Mouse (Mus musculus): ENCODE measurements around the gene Nup107. TPM values are rescaled to one million over a fixed set of nuclear protein-coding genes. Genes with fewer than 3 reads are reported as not detected.

The Nup107 gene
- polyA plus RNA-seq (2016; fragmentation: Nextera tagmentation; extraction: Ambion mirVana): 73.3 and 77.5 TPM in 2 replicates

GRCm38 (mm10) chr10:117792141-117793091 lies at the start of gene Nup107:
Gene Nup107 (minus strand): TSS chr10:117792705.
- under 1% methylated on average over 75 of the region's 75 CpGs for WGBS
- H3K27ac ChIP-seq (replicated peaks): peak within 1 kb of the TSS; percentile 56; the same call in 1 of the 2 replicates

GRCm38 (mm10) chr10:117841765-117842164 lies 49.3 kb upstream of the Nup107 start:
- no peak overlapping the region for H3K9ac ChIP-seq (replicated peaks)
- no peaks in the 10 kb centered on the region for H3K36me3 ChIP-seq
- no peaks in the 10 kb centered on the region for H3K27me3 ChIP-seq
- WGBS: 93% methylated on average over 1 of the region's 1 CpGs
- no peak overlapping the region for H3K4me2 ChIP-seq (replicated peaks)
- ATAC-seq (ENCODE audit: low FRiP score, low read depth): no peak
- H3K4me3 ChIP-seq: no peak overlapping the region
- no peaks in the 10 kb centered on the region for H3K9me3 ChIP-seq
- peaks cover 16% of the 10 kb centered on the region for H3K4me1 ChIP-seq
- H3K27ac ChIP-seq (replicated peaks): no peak overlapping the region

More at GRCm38 (mm10) chr10:117792141-117793091, at the start of gene Nup107:
- Histone ChIP-seq H3K4me3 (peak within 1 kb of the TSS; percentile 87), H3K27me3 (no peaks in the 10 kb centered on the region), H3K9ac (replicated peaks) (peak within 1 kb of the TSS; percentile 68), H3K4me1 (peaks cover 20% of the 10 kb centered on the region), H3K9me3 (0 out of 2 replicates have a peak, but pooled peaks cover 4% of the 10 kb centered on the region), H3K4me2 (replicated peaks) (peak within 1 kb of the TSS; percentile 88), H3K36me3 (peaks cover 7% of the 10 kb centered on the region)
- peak; percentile 99 for ATAC-seq (ENCODE audit: low FRiP score, low read depth)

GRCm38 (mm10) chr10:117840431-117840995 lies 48.0 kb upstream of the Nup107 start:
- H3K4me2 ChIP-seq (replicated peaks): no peak overlapping the region
- no peaks in the 10 kb centered on the region for H3K27me3 ChIP-seq
- no peak overlapping the region for H3K9ac ChIP-seq (replicated peaks)
- peaks cover 11% of the 10 kb centered on the region for H3K4me1 ChIP-seq
- H3K9me3 ChIP-seq: no peaks in the 10 kb centered on the region
- 94% methylated on average over 5 of the region's 5 CpGs for WGBS
- no peak overlapping the region for H3K4me3 ChIP-seq
- no peak overlapping the region for H3K27ac ChIP-seq (replicated peaks)
- no peaks in the 10 kb centered on the region for H3K36me3 ChIP-seq
- ATAC-seq (ENCODE audit: low FRiP score, low read depth): no peak

- no peak overlapping the region for H3K4me2 ChIP-seq (replicated peaks)
- WGBS: 95% methylated on average over 3 of the region's 3 CpGs
- ATAC-seq (ENCODE audit: low FRiP score, low read depth): no peak
- no peaks in the 10 kb centered on the region for H3K27me3 ChIP-seq
- no peak overlapping the region for H3K4me3 ChIP-seq
- H3K9me3 ChIP-seq: no peaks in the 10 kb centered on the region
- H3K4me1 ChIP-seq: peaks cover 11% of the 10 kb centered on the region
- H3K27ac ChIP-seq (replicated peaks): no peak overlapping the region
- no peaks in the 10 kb centered on the region for H3K36me3 ChIP-seq
- H3K9ac ChIP-seq (replicated peaks): no peak overlapping the region
Measured at GRCm38 (mm10) chr10:117839737-117840136, 47.2 kb upstream of the Nup107 start.

- Histone ChIP-seq H3K9ac (replicated peaks) (no peak overlapping the region), H3K9me3 (no peaks in the 10 kb centered on the region), H3K27ac (replicated peaks) (no peak overlapping the region), H3K4me2 (replicated peaks) (no peak overlapping the region), H3K27me3 (no peaks in the 10 kb centered on the region), H3K4me3 (no peak overlapping the region), H3K36me3 (no peaks in the 10 kb centered on the region), H3K4me1 (peaks cover 4% of the 10 kb centered on the region)
- no peak for ATAC-seq (ENCODE audit: low FRiP score, low read depth)
- WGBS: 93% methylated on average over 3 of the region's 3 CpGs
Measured at GRCm38 (mm10) chr10:117838924-117839323, 46.4 kb upstream of the Nup107 start.

- 93% methylated on average over 2 of the region's 2 CpGs for WGBS
- no peak overlapping the region for H3K27ac ChIP-seq (replicated peaks)
- H3K9ac ChIP-seq (replicated peaks): no peak overlapping the region
Measured at GRCm38 (mm10) chr10:117836354-117836753, 43.8 kb upstream of the Nup107 start.

GRCm38 (mm10) chr10:117835453-117835852 lies 42.9 kb upstream of the Nup107 start:
- Histone ChIP-seq H3K4me2 (replicated peaks) (no peak overlapping the region), H3K4me3 (no peak overlapping the region), H3K9ac (replicated peaks) (no peak overlapping the region), H3K4me1 (no peaks in the 10 kb centered on the region), H3K27ac (replicated peaks) (no peak overlapping the region), H3K9me3 (no peaks in the 10 kb centered on the region), H3K27me3 (no peaks in the 10 kb centered on the region), H3K36me3 (no peaks in the 10 kb centered on the region)
- WGBS: 72% methylated on average over 5 of the region's 5 CpGs
- ATAC-seq (ENCODE audit: low FRiP score, low read depth): no peak

More at GRCm38 (mm10) chr10:117836354-117836753, 43.8 kb upstream of the Nup107 start:
- no peaks in the 10 kb centered on the region for H3K4me1 ChIP-seq
- H3K9me3 ChIP-seq: no peaks in the 10 kb centered on the region
- H3K27me3 ChIP-seq: no peaks in the 10 kb centered on the region
- no peak for ATAC-seq (ENCODE audit: low FRiP score, low read depth)
- H3K4me3 ChIP-seq: no peak overlapping the region
- no peak overlapping the region for H3K4me2 ChIP-seq (replicated peaks)
- no peaks in the 10 kb centered on the region for H3K36me3 ChIP-seq

GRCm38 (mm10) chr10:117830797-117831196 lies 38.3 kb upstream of the Nup107 start:
- Histone ChIP-seq H3K9me3 (no peaks in the 10 kb centered on the region), H3K27ac (replicated peaks) (no peak overlapping the region), H3K27me3 (no peaks in the 10 kb centered on the region), H3K4me1 (no peaks in the 10 kb centered on the region), H3K4me3 (no peak overlapping the region), H3K4me2 (replicated peaks) (no peak overlapping the region), H3K36me3 (no peaks in the 10 kb centered on the region), H3K9ac (replicated peaks) (no peak overlapping the region)
- 91% methylated on average over 3 of the region's 3 CpGs for WGBS
- ATAC-seq (ENCODE audit: low FRiP score, low read depth): no peak

GRCm38 (mm10) chr10:117829472-117830155 lies 37.1 kb upstream of the Nup107 start:
- H3K27ac ChIP-seq (replicated peaks): no peak overlapping the region
- no peaks in the 10 kb centered on the region for H3K4me1 ChIP-seq
- H3K4me3 ChIP-seq: no peak overlapping the region
- no peak for ATAC-seq (ENCODE audit: low FRiP score, low read depth)
- 94% methylated on average over 7 of the region's 7 CpGs for WGBS
- H3K9me3 ChIP-seq: no peaks in the 10 kb centered on the region
- no peak overlapping the region for H3K9ac ChIP-seq (replicated peaks)
- no peak overlapping the region for H3K4me2 ChIP-seq (replicated peaks)
- H3K36me3 ChIP-seq: no peaks in the 10 kb centered on the region
- no peaks in the 10 kb centered on the region for H3K27me3 ChIP-seq

GRCm38 (mm10) chr10:117829022-117829421 lies 36.5 kb upstream of the Nup107 start:
- Histone ChIP-seq H3K4me1 (no peaks in the 10 kb centered on the region), H3K9me3 (no peaks in the 10 kb centered on the region), H3K4me3 (no peak overlapping the region), H3K27ac (replicated peaks) (no peak overlapping the region), H3K27me3 (no peaks in the 10 kb centered on the region), H3K36me3 (no peaks in the 10 kb centered on the region), H3K4me2 (replicated peaks) (no peak overlapping the region), H3K9ac (replicated peaks) (no peak overlapping the region)
- 78% methylated on average over 4 of the region's 4 CpGs for WGBS
- no peak for ATAC-seq (ENCODE audit: low FRiP score, low read depth)

- H3K36me3 ChIP-seq: peaks cover under 1% of the 10 kb centered on the region
- ATAC-seq (ENCODE audit: low FRiP score, low read depth): no peak
- H3K9ac ChIP-seq (replicated peaks): no peak overlapping the region
- H3K9me3 ChIP-seq: no peaks in the 10 kb centered on the region
- no peaks in the 10 kb centered on the region for H3K27me3 ChIP-seq
- no peaks in the 10 kb centered on the region for H3K4me1 ChIP-seq
- no peak overlapping the region for H3K4me3 ChIP-seq
- WGBS: 77% methylated on average over 4 of the region's 4 CpGs
- no peak overlapping the region for H3K4me2 ChIP-seq (replicated peaks)
- no peak overlapping the region for H3K27ac ChIP-seq (replicated peaks)
Measured at GRCm38 (mm10) chr10:117828536-117828935, 36.0 kb upstream of the Nup107 start.

GRCm38 (mm10) chr10:117824647-117825046 lies 32.1 kb upstream of the Nup107 start:
- no peaks in the 10 kb centered on the region for H3K9me3 ChIP-seq
- H3K27ac ChIP-seq (replicated peaks): no peak overlapping the region
- peaks cover 35% of the 10 kb centered on the region for H3K36me3 ChIP-seq
- H3K4me2 ChIP-seq (replicated peaks): no peak overlapping the region
- no peak overlapping the region for H3K4me3 ChIP-seq
- H3K4me1 ChIP-seq: no peaks in the 10 kb centered on the region
- no peaks in the 10 kb centered on the region for H3K27me3 ChIP-seq
- no peak for ATAC-seq (ENCODE audit: low FRiP score, low read depth)
- no peak overlapping the region for H3K9ac ChIP-seq (replicated peaks)
- 85% methylated on average over 4 of the region's 4 CpGs for WGBS

All from midbrain, embryonic 12.5 days (tissue).